Mouse (Mus musculus) left cerebral cortex, postnatal 14 days (tissue): Measurements from ENCODE around the gene Pnmal2. TPM values are rescaled to one million over a fixed set of nuclear protein-coding genes. Genes with fewer than 3 reads are reported as not detected.

Experiments
- DNase-seq, 2 experiments: peaks; one replicate each; pipeline ENCODE4 v3.0.0; 2021 to 2022; ENCODE audit warnings: low spot score in 2 of 2, mixed read lengths in 1 of 2
- intact Hi-C: fragments of 180-260 bp; cut with DNase I; formaldehyde crosslinking; loops from one replicate; pipeline ENCODE4 v1.15.1; 2025
- total RNA-seq, 2 experiments: library from RNA; stranded (reverse); gene quantifications; 2 replicates each; pipeline ENCODE4 v1.2.3; 2021

The Pnmal2 gene
- total RNA-seq, 2 experiments from 2014 or later = 215 to 249 TPM

- intact Hi-C loops = loop anchor here (2.0 kb wide), 1 partner anchor 21 kb away; no protein-coding TSS in a partner anchor
- DNase-seq = no peak
Observed at GRCm38 (mm10) chr7:16915461-16916340, 28.8 kb upstream of the Pnmal2 start.

GRCm38 (mm10) chr7:16916342-16917265 lies 27.9 kb upstream of the Pnmal2 start:
- intact Hi-C loops = no loop called here

GRCm38 (mm10) chr7:16917447-16917846 lies 27.0 kb upstream of the Pnmal2 start:
- intact Hi-C loops = no loop called here
- no peak for DNase-seq

More at GRCm38 (mm10) chr7:16916342-16917265, 27.9 kb upstream of the Pnmal2 start:
- no peak for DNase-seq

GRCm38 (mm10) chr7:16918014-16918413 lies 26.5 kb upstream of the Pnmal2 start:
- DNase-seq = peak; percentile 60 to 77
- intact Hi-C loops = no loop called here

GRCm38 (mm10) chr7:16918670-16919069 lies 25.8 kb upstream of the Pnmal2 start:
- no peak for DNase-seq
- intact Hi-C loops = no loop called here

GRCm38 (mm10) chr7:16919395-16920149 lies 24.9 kb upstream of the Pnmal2 start:
- no peak for DNase-seq
- intact Hi-C loops = no loop called here

GRCm38 (mm10) chr7:16920150-16920579 lies 24.3 kb upstream of the Pnmal2 start:
- DNase-seq = no peak
- intact Hi-C loops = no loop called here

- peak in 1 of 2 experiments; percentile 34 for DNase-seq
- intact Hi-C loops = no loop called here
Observed at GRCm38 (mm10) chr7:16920818-16921791, 23.4 kb upstream of the Pnmal2 start.

GRCm38 (mm10) chr7:16921881-16922335 lies 22.6 kb upstream of the Pnmal2 start:
- intact Hi-C loops = loop anchor here (2.0 kb wide), 1 partner anchor 45 kb away; no protein-coding TSS in a partner anchor
- no peak for DNase-seq

- intact Hi-C loops = loop anchor here (2.0 kb wide), 1 partner anchor 46 kb away; no protein-coding TSS in a partner anchor
Observed at GRCm38 (mm10) chr7:16922360-16922973, 22.0 kb upstream of the Pnmal2 start.

GRCm38 (mm10) chr7:16923283-16924036 lies 21.0 kb upstream of the Pnmal2 start:
- peak in 1 of 2 experiments; percentile 58 for DNase-seq
- intact Hi-C loops = loop anchor here (2.0 kb wide), 1 partner anchor 47 kb away; no protein-coding TSS in a partner anchor

More at GRCm38 (mm10) chr7:16922360-16922973, 22.0 kb upstream of the Pnmal2 start:
- peak; percentile 48 to 61 for DNase-seq

- peak; percentile 100 for DNase-seq
- intact Hi-C loops = no loop called here
Observed at GRCm38 (mm10) chr7:16924037-16924834, 20.2 kb upstream of the Pnmal2 start, which contains the start of gene Calm3. Calm3 (minus strand) TSS chr7:16924114.

- intact Hi-C loops = no loop called here
- no peak for DNase-seq
Observed at GRCm38 (mm10) chr7:16928341-16928740, 16.1 kb upstream of the Pnmal2 start.

- DNase-seq = peak; percentile 86 to 88
Observed at GRCm38 (mm10) chr7:16930850-16931249, 13.6 kb upstream of the Pnmal2 start.

GRCm38 (mm10) chr7:16931968-16932627 lies 12.4 kb upstream of the Pnmal2 start:
- peak; percentile 91 to 94 for DNase-seq
- intact Hi-C loops = loop anchor here (1.0 to 2.0 kb wide), 3 partner anchors 18 to 135 kb away; no protein-coding TSS in a partner anchor

More at GRCm38 (mm10) chr7:16930850-16931249, 13.6 kb upstream of the Pnmal2 start:
- intact Hi-C loops = no loop called here
